Mouse (Mus musculus): ENCODE measurements around the gene Pmpcb. TPM values are rescaled to one million over a fixed set of nuclear protein-coding genes. Genes with fewer than 3 reads are reported as not detected.

Gene Pmpcb
- polyA plus RNA-seq, 1 experiment from 2014 or later, result 82.3 TPM

- Histone ChIP-seq H3K27me3 (replicated peaks; ENCODE audit: control insufficient read depth, insufficient read depth, low read length) (no peaks in the 10 kb centered on the region), H3K9me3 (ENCODE audit: control insufficient read depth, low read length) (no peaks in the 10 kb centered on the region), H3K9ac (ENCODE audit: low read depth, low read length) (no peak overlapping the region), H3K27ac (replicated peaks; ENCODE audit: low read depth, low read length) (no peak overlapping the region), H3K4me3 (ENCODE audit: low read depth, low read length) (no peak overlapping the region), H3K4me2 (ENCODE audit: low read depth, low read length) (no peak overlapping the region), H3K4me1 (ENCODE audit: control insufficient read depth, insufficient read depth, low read length) (no peaks in the 10 kb centered on the region), H3K36me3 (ENCODE audit: control insufficient read depth, insufficient read depth, low read length) (no peaks in the 10 kb centered on the region)
- WGBS, result 91% methylated on average over 2 of the region's 2 CpGs
- no peak for ATAC-seq (ENCODE audit: low read depth)
- no peak for DNase-seq (ENCODE audit: low spot score)
These were observed 17.7 kb upstream of the Pmpcb start for GRCm38 (mm10) chr5:21719209-21719608.

GRCm38 (mm10) chr5:21724427-21724826 is 12.5 kb upstream of the Pmpcb start:
- no peaks in the 10 kb centered on the region for H3K9me3 ChIP-seq (ENCODE audit: control insufficient read depth, low read length)
- ATAC-seq (ENCODE audit: low read depth) (peak; percentile 71; the same call in 1 of the 2 replicates), DNase-seq (ENCODE audit: low spot score) (peak; percentile 56)
- 33% methylated on average over 1 of the region's 1 CpGs for WGBS
- no peaks in the 10 kb centered on the region for H3K4me1 ChIP-seq (ENCODE audit: control insufficient read depth, insufficient read depth, low read length)
- H3K27me3 ChIP-seq (replicated peaks; ENCODE audit: control insufficient read depth, insufficient read depth, low read length), result no peaks in the 10 kb centered on the region
- H3K9ac ChIP-seq (ENCODE audit: low read depth, low read length), result no peak overlapping the region
- H3K4me3 ChIP-seq (ENCODE audit: low read depth, low read length), result no peak overlapping the region
- peak overlapping the region; percentile 53 for H3K27ac ChIP-seq (replicated peaks; ENCODE audit: low read depth, low read length)
- H3K36me3 ChIP-seq (ENCODE audit: control insufficient read depth, insufficient read depth, low read length), result no peaks in the 10 kb centered on the region
- H3K4me2 ChIP-seq (ENCODE audit: low read depth, low read length), result no peak overlapping the region

DNA sequence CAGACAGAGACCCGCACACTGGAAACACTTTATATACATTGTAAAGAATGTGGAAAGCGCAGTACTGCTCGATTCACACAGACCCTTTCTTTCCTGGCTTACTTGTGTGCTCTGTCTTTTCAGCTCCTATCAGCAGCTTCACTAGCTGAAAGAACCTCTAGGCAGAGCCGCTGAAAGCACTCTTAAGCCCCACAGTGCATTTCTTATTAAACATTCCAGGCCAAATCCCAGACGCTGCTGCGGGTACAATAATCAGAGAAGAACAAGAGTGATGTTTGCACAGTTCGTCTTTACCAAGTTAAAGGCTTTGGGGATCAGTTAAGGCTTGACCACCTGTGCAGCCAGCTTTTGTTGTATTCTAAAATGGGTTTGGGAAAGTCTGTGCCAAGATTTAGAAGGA is 12.1 kb upstream of the Pmpcb start:
- no peak overlapping the region for H3K4me2 ChIP-seq (ENCODE audit: low read depth, low read length)
- H3K9ac ChIP-seq (ENCODE audit: low read depth, low read length), result no peak overlapping the region
- ATAC-seq (ENCODE audit: low read depth) (peak; percentile 66), DNase-seq (ENCODE audit: low spot score) (peak; percentile 64)
- H3K27me3 ChIP-seq (replicated peaks; ENCODE audit: control insufficient read depth, insufficient read depth, low read length), result no peaks in the 10 kb centered on the region
- no peaks in the 10 kb centered on the region for H3K9me3 ChIP-seq (ENCODE audit: control insufficient read depth, low read length)
- no peak overlapping the region for H3K4me3 ChIP-seq (ENCODE audit: low read depth, low read length)
- no peaks in the 10 kb centered on the region for H3K36me3 ChIP-seq (ENCODE audit: control insufficient read depth, insufficient read depth, low read length)
- WGBS, result 24% methylated on average over 7 of the region's 7 CpGs
- H3K27ac ChIP-seq (replicated peaks; ENCODE audit: low read depth, low read length), result peak overlapping the region; percentile 53
- no peaks in the 10 kb centered on the region for H3K4me1 ChIP-seq (ENCODE audit: control insufficient read depth, insufficient read depth, low read length)

DNA sequence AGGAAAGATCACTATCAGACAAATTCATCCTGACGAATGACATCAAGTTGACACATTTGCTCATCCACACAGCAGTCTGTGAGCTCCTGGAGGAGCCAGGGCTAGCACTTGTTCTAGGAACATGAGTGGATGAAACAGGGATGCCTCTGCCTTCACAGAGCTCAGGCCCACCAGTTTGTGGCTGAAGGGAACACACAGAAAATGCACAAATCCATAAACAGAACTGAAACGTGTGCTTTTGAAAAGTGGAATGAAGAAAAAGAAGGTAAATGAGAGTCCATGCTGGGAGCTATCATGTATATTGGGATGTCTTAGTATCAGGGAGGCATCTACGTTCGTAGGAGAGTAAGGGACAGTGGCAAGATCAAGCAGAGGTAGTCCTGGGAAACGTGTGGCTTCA is 7.8 kb upstream of the Pmpcb start:
- Histone ChIP-seq H3K9me3 (ENCODE audit: control insufficient read depth, low read length) (no peaks in the 10 kb centered on the region), H3K36me3 (ENCODE audit: control insufficient read depth, insufficient read depth, low read length) (no peaks in the 10 kb centered on the region), H3K27me3 (replicated peaks; ENCODE audit: control insufficient read depth, insufficient read depth, low read length) (no peaks in the 10 kb centered on the region), H3K4me1 (ENCODE audit: control insufficient read depth, insufficient read depth, low read length) (peaks cover 3% of the 10 kb centered on the region; the same call in 1 of the 2 replicates), H3K4me3 (ENCODE audit: low read depth, low read length) (no peak overlapping the region), H3K4me2 (ENCODE audit: low read depth, low read length) (no peak overlapping the region), H3K27ac (replicated peaks; ENCODE audit: low read depth, low read length) (no peak overlapping the region), H3K9ac (ENCODE audit: low read depth, low read length) (no peak overlapping the region)
- 77% methylated on average over 5 of the region's 5 CpGs for WGBS
- ATAC-seq (ENCODE audit: low read depth), result no peak
- no peak for DNase-seq (ENCODE audit: low spot score)

DNA sequence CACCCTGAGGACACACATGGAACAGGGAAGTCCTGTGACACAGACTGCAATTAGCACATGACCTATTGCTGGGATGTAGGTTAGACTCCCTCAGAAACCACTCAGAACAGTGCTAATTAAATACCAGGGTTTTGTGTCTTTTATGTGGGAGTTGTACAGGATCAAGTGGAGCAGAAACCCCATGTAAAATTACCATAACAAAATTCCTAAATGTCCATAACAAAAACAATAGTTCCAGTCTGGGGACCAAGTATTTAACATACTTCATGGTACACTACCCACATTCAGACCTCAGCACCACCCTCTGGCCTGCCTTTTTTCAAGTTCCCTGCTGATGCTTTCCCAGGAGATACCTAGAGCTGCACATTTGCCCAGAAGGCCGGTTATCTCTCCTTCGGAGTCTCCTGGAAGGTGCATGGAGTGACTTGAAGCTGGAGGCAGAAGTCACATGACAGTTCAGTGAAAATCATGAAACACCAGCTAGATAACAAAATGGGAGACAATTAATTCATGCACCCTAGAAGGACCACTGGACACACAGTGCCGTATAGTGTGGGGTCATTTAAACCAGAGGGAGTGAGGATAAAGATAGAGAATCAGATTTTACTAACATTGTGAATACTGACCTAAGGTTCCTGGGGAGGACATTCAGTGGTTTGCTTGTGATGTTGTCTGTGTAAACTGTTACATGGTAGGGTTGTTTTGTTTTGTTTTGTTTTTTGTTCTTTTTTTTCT is 4.6 kb upstream of the Pmpcb start:
- ATAC-seq (ENCODE audit: low read depth), result peak; percentile 16; the same call in 1 of the 2 replicates
- Histone ChIP-seq H3K9me3 (ENCODE audit: control insufficient read depth, low read length) (no peaks in the 10 kb centered on the region), H3K27me3 (replicated peaks; ENCODE audit: control insufficient read depth, insufficient read depth, low read length) (no peaks in the 10 kb centered on the region), H3K4me2 (ENCODE audit: low read depth, low read length) (no peak overlapping the region), H3K9ac (ENCODE audit: low read depth, low read length) (no peak overlapping the region), H3K4me3 (ENCODE audit: low read depth, low read length) (no peak overlapping the region), H3K36me3 (ENCODE audit: control insufficient read depth, insufficient read depth, low read length) (no peaks in the 10 kb centered on the region), H3K4me1 (ENCODE audit: control insufficient read depth, insufficient read depth, low read length) (peaks cover 3% of the 10 kb centered on the region; the same call in 1 of the 2 replicates), H3K27ac (replicated peaks; ENCODE audit: low read depth, low read length) (no peak overlapping the region; the same call in 1 of the 2 replicates)
- DNase-seq (ENCODE audit: low spot score), result peak; percentile 34
- WGBS, result 69% methylated on average over 3 of the region's 3 CpGs

DNA sequence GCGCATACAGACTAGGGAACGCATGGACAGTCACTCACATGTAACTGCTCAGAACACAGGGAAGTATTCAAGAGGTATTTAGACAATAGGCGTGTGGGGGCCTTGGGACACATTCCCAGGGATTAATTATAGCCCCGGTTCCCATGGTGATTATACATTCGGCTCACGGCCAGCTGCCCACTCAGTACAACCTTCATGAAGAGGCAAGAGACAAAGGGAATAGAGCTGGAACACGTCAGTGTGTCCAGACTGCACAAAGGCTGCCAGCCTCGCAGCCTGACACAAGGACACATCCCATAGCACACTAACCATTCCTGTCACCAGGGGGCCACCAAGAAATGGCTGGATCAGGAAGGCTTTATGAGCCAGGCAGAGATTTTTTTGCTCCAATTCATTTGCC is 4.0 kb upstream of the Pmpcb start:
- Histone ChIP-seq H3K27ac (replicated peaks; ENCODE audit: low read depth, low read length) (no peak overlapping the region; the same call in 1 of the 2 replicates), H3K4me2 (ENCODE audit: low read depth, low read length) (no peak overlapping the region), H3K9ac (ENCODE audit: low read depth, low read length) (no peak overlapping the region), H3K36me3 (ENCODE audit: control insufficient read depth, insufficient read depth, low read length) (no peaks in the 10 kb centered on the region), H3K4me1 (ENCODE audit: control insufficient read depth, insufficient read depth, low read length) (peaks cover 7% of the 10 kb centered on the region), H3K9me3 (ENCODE audit: control insufficient read depth, low read length) (no peaks in the 10 kb centered on the region), H3K4me3 (ENCODE audit: low read depth, low read length) (no peak overlapping the region), H3K27me3 (replicated peaks; ENCODE audit: control insufficient read depth, insufficient read depth, low read length) (no peaks in the 10 kb centered on the region)
- DNase-seq (ENCODE audit: low spot score), result peak; percentile 79
- 32% methylated on average over 8 of the region's 8 CpGs for WGBS
- peak; percentile 82 for ATAC-seq (ENCODE audit: low read depth)

DNA sequence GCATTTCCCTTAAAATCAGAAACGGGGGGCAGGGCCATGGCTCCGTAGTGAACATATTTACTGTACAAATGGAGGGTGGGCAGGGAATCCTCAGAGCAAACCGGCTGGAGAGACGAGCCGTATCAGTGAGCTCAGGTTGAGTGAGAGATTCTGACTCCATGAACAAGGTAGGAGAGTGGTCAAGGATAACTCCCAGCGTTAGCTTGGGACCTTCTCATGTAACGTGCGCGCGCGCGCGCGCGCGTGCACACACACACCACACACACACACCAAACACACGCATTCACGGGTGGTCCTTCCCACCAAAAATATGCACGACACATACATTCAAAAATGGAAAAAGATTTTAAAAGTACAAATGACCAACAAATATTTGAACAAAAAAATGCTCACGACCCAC is 1.8 kb upstream of the Pmpcb start:
- H3K4me3 ChIP-seq (ENCODE audit: low read depth, low read length), result peak overlapping the region; percentile 7
- whole genome bisulfite sequencing, result 82% methylated on average over 20 of the region's 20 CpGs
- ATAC-seq (ENCODE audit: low read depth), result no peak

GRCm38 (mm10) chr5:21735584-21735983 is 1.4 kb upstream of the Pmpcb start:
- no peaks in the 10 kb centered on the region for H3K9me3 ChIP-seq (ENCODE audit: control insufficient read depth, low read length)
- peaks cover 17% of the 10 kb centered on the region for H3K36me3 ChIP-seq (ENCODE audit: control insufficient read depth, insufficient read depth, low read length)
- ATAC-seq (ENCODE audit: low read depth) (no peak), DNase-seq (ENCODE audit: low spot score) (peak; percentile 77)
- no peak overlapping the region for H3K9ac ChIP-seq (ENCODE audit: low read depth, low read length)
- H3K4me2 ChIP-seq (ENCODE audit: low read depth, low read length), result peak overlapping the region; percentile 13; the same call in 1 of the 2 replicates
- H3K27me3 ChIP-seq (replicated peaks; ENCODE audit: control insufficient read depth, insufficient read depth, low read length), result no peaks in the 10 kb centered on the region
- WGBS, result 31% methylated on average over 10 of the region's 10 CpGs
- no peak overlapping the region for H3K27ac ChIP-seq (replicated peaks; ENCODE audit: low read depth, low read length)
- H3K4me3 ChIP-seq (ENCODE audit: low read depth, low read length), result peak overlapping the region; percentile 7
- peaks cover 10% of the 10 kb centered on the region for H3K4me1 ChIP-seq (ENCODE audit: control insufficient read depth, insufficient read depth, low read length)

More for the DNA sequence above, 1.8 kb upstream of the Pmpcb start:
- Histone ChIP-seq H3K9me3 (ENCODE audit: control insufficient read depth, low read length) (no peaks in the 10 kb centered on the region), H3K4me1 (ENCODE audit: control insufficient read depth, insufficient read depth, low read length) (peaks cover 10% of the 10 kb centered on the region), H3K27ac (replicated peaks; ENCODE audit: low read depth, low read length) (no peak overlapping the region), H3K9ac (ENCODE audit: low read depth, low read length) (no peak overlapping the region), H3K4me2 (ENCODE audit: low read depth, low read length) (peak overlapping the region; percentile 13; the same call in 1 of the 2 replicates), H3K27me3 (replicated peaks; ENCODE audit: control insufficient read depth, insufficient read depth, low read length) (no peaks in the 10 kb centered on the region), H3K36me3 (ENCODE audit: control insufficient read depth, insufficient read depth, low read length) (peaks cover 13% of the 10 kb centered on the region)
- DNase-seq (ENCODE audit: low spot score), result no peak

GRCm38 (mm10) chr5:21736046-21736445 is 895 bp upstream of the Pmpcb start:
- Histone ChIP-seq H3K4me1 (ENCODE audit: control insufficient read depth, insufficient read depth, low read length) (peaks cover 10% of the 10 kb centered on the region), H3K27me3 (replicated peaks; ENCODE audit: control insufficient read depth, insufficient read depth, low read length) (no peaks in the 10 kb centered on the region), H3K4me3 (ENCODE audit: low read depth, low read length) (no peak overlapping the region), H3K9ac (ENCODE audit: low read depth, low read length) (no peak overlapping the region), H3K27ac (replicated peaks; ENCODE audit: low read depth, low read length) (no peak overlapping the region), H3K36me3 (ENCODE audit: control insufficient read depth, insufficient read depth, low read length) (peaks cover 20% of the 10 kb centered on the region), H3K4me2 (ENCODE audit: low read depth, low read length) (no peak overlapping the region), H3K9me3 (ENCODE audit: control insufficient read depth, low read length) (no peaks in the 10 kb centered on the region)
- WGBS, result 83% methylated on average over 11 of the region's 11 CpGs
- no peak for ATAC-seq (ENCODE audit: low read depth)
- no peak for DNase-seq (ENCODE audit: low spot score)

All from embryonic facial prominence, embryonic 14.5 days (tissue).